Mouse (Mus musculus) left cerebral cortex, postnatal 10 days (tissue): ENCODE data around the gene Samt2. TPM values are rescaled to one million over a fixed set of nuclear protein-coding genes. Genes with fewer than 3 reads are reported as not detected.
"Not testable (repeated sequence)": the region's sequence is repeated elsewhere in the genome, so short reads cannot be mapped to it uniquely, and the experiment has no call there.

Experiments used
- DNase-seq, 2 experiments: peaks; one replicate each; pipeline ENCODE4 v3.0.0; 2021 to 2022; ENCODE audit warnings: low spot score in 2 of 2, mixed read lengths in 1 of 2; ENCODE audit errors: extremely low spot score in 1 of 2
- intact Hi-C: fragments of 180-260 bp; cut with DNase I; formaldehyde crosslinking; loops from one replicate; pipeline ENCODE4 v1.15.1; 2025
- total RNA-seq, 2 experiments: library from RNA; stranded (reverse); gene quantifications; 2 replicates each; pipeline ENCODE4 v1.2.3; 2021

Gene Samt2
- not detected for total RNA-seq

DNA sequence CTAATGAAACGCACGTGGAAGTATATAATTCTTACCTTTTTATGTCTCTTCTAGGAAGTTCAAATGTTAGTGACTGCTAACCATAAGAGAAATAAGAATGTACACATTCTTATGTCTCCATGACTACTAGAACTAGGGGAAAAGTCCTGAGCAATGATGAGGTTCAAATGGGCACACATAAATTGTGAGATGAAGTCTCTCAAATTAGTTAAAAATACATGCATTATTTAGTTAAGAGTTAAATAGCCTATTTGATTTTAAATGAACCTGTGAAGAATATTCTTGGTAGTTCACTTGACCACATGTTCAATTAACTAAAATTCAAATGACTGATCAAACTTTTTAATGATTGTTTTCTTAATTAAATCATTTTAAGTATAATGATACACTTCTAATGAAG, at the start of gene Samt2:
Samt2 (minus strand) TSS at position 101 of the 400 bp plus-strand sequence.
- DNase-seq, intact Hi-C loops: not testable (repeated sequence)

Other genes with a start within 250 kb of the Samt2 start
- not detected for gene 4930524N10Rik, start 236.0 kb downstream of the Samt2 start, total RNA-seq
- gene Samt4, start 97.4 kb downstream of the Samt2 start, total RNA-seq, result not detected